Mouse (Mus musculus): ENCODE results near the gene Slc2a1.

Slc2a1 gene

GRCm38 (mm10) chr4:119098216-119099210 lies 10.0 kb upstream of the Slc2a1 start:
- 35% methylated on average over 8 of the region's 8 CpGs for WGBS

- 89% methylated on average over 3 of the region's 3 CpGs for WGBS
These were observed 7.1 kb upstream of the Slc2a1 start for GRCm38 (mm10) chr4:119101392-119101791.

- 48% methylated on average over 7 of the region's 7 CpGs for WGBS
These were observed 6.0 kb upstream of the Slc2a1 start for GRCm38 (mm10) chr4:119102350-119103126.

GRCm38 (mm10) chr4:119104847-119105246 lies 3.7 kb upstream of the Slc2a1 start:
- 55% methylated on average over 4 of the region's 4 CpGs for WGBS

- WGBS = 2% methylated on average over 18 of the region's 18 CpGs
These were observed 2.8 kb upstream of the Slc2a1 start for GRCm38 (mm10) chr4:119105704-119106103.

DNA sequence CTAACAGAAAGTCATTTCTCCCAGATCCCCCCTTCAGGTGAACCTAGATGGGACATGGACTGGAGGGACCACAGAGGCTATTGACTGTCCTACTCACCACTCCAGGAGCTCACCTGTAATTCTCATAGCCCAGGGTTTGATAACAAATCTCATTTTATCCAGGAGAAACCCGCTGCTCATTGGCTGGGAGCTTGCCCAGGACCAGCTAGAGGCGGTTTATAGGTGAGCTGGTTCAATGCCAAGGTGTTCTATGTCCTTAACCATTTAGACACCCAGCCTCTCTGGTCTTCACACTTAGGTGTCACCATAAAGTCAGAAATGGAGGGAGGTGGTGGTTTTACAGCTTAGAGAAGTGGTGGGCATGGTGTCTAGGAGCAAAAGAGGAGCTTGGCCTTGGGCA lies 644 bp upstream of the Slc2a1 start:
- WGBS = 69% methylated on average over 2 of the region's 2 CpGs

DNA sequence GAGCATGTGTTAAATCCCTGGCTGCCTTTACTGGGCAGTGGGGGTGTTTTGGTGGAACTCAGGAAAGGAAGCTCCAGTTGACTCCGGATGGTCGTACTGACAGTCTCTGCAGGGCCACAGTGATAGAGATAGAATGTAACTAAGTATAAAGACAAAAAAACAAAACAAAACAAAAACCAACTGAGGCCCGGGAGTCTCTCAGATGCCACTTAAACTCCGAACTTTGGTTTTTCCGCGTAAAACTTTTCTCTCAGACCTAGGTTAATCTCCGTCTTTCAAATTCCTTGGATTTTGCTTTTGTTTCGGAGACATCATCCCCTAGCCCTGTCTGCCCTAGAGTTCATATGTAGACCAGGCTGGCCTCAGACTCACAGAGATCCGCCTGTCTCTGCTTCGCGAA lies 1.1 kb downstream of the Slc2a1 start:
- 28% methylated on average over 11 of the region's 11 CpGs for WGBS

DNA sequence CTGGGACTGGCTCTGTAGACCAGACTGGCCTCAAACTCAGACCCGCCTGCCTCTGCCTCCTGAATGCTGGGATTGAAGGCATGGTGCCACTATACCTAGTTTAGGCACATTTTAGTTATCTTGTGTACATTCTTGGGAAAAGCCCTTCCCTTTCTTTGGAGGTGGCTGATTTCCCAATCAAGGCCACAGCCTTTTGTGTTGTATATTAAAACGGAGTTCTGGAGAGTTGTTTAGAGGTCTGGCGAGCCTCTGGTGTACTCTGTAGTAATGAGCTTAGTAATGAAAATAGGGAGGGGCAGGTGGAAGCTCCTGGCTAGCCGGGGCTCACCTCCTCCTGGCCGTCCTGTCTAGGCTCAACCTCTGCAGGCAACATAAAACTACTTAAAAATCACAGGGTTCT lies 2.0 kb downstream of the Slc2a1 start:
- 60% methylated on average over 5 of the region's 5 CpGs for WGBS

GRCm38 (mm10) chr4:119111410-119111809 lies 2.9 kb downstream of the Slc2a1 start:
- 89% methylated on average over 5 of the region's 5 CpGs for WGBS

DNA sequence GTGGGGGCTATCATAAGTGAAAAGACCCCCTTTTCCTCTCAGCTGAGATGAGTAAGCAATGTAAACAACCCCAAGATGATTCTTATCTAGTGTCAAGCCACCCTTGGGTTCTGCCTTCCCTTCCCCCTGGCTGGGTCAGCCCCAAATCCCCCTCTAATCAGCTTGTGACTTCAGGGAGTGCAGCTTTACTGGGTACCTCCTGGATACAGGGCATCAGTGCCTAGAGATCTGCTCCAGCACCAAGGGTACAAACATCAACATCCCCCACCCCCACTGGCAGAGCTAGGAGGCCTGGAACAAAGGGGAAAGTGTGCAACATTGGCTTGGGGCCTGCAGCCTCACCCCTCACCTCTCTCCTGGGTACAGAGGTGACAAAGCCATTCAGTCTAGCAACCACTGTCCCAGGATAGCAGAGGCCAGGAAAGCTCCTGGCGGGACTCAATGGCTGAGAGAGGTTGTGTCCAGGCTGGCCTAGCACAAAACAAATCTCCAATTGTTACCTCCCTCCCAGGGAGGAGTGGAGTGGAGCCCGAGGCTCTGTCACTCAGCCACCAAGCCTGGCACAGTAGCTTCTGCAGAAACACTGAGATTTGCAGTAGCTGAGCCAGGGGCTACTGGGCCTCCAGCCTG lies 3.9 kb downstream of the Slc2a1 start:
- WGBS = 54% methylated on average over 2 of the region's 2 CpGs

DNA sequence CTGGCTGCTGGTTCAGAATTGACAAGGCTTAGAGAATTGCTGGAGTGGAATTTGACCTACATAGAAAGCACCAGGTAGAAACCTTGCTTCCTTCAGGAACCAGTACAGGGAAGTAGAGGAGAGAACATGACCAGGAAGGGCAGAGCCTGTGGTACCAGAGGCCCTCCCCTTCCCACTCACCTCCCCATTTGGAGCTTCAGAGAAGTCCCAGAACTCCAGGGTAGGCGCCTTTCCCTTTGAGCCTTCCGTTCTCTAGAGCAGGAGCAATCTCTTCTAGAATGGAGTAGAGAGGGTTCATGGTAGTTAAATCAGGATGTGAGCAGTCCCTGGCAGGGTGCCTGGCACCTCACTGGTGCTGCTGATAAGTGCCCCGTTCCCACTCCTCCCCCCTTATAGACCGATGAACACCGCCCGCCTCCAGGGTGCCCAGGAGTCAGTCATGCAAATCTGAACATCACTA lies 7.1 kb downstream of the Slc2a1 start:
- WGBS = 61% methylated on average over 6 of the region's 6 CpGs

DNA sequence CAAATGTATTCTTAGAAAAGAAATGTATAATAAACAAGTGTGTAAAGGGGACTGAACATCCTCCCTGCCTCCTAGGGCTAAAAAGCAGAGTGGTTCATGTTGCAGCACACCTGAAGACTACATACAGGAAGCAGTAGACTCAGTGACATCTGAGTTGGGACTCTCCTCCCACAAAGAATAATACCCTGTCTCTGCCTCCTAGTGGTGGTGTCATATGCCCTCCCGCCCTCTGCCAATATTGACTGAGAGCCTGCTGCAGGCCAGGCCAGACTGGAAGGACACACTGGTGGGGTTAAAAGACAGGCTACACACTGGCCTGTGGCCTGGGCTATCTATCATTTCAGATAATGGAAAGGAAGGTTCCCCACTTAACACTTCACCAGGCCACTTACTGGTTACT lies 7.8 kb downstream of the Slc2a1 start:
- 82% methylated on average over 1 of the region's 1 CpGs for WGBS

GRCm38 (mm10) chr4:119117571-119117970 lies 9.1 kb downstream of the Slc2a1 start:
- 86% methylated on average over 5 of the region's 5 CpGs for WGBS

DNA sequence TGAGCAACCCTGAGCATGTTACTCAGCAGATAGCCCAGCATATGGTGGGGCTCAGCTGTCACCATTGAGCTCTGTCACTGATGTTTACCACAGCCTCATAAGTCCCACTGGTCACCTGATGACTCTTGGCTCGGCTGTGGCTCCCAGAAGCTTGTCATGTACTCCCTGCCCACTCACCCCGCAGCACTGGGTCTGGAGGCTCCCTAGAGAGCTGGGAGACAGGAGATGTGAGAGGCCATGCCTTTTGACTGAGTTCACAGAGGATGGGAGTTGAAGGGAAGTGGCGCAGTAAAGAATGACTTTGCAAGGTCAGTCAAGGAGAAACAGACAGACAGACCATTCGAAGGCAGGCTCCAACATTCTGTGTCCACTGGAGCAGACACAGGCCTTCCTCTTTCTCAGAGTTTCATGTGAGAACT lies 10.2 kb downstream of the Slc2a1 start:
- WGBS = 58% methylated on average over 4 of the region's 4 CpGs

GRCm38 (mm10) chr4:119119354-119119753 lies 10.8 kb downstream of the Slc2a1 start:
- 75% methylated on average over 5 of the region's 5 CpGs for WGBS

DNA sequence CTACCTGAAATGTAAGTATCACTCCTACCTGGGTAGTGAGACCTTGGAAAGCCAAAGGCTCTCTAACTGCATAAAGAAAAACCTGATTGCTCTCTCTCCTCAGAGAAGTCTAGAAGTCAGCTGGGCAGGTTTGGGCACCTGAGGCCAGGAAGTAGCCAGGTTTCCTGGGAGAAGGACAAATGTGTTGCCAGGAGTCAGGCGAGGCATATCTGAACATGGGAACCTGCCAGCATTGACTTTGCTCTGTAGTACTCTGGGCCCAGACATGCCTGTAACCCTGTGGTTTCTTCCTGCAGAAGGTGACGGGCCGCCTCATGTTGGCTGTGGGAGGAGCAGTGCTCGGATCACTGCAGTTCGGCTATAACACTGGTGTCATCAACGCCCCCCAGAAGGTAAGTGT lies 11.6 kb downstream of the Slc2a1 start:
- 81% methylated on average over 6 of the region's 6 CpGs for WGBS

GRCm38 (mm10) chr4:119121249-119121648 lies 12.7 kb downstream of the Slc2a1 start:
- WGBS = 30% methylated on average over 4 of the region's 4 CpGs

GRCm38 (mm10) chr4:119124771-119125273 lies 16.3 kb downstream of the Slc2a1 start:
- WGBS = 87% methylated on average over 2 of the region's 2 CpGs

DNA sequence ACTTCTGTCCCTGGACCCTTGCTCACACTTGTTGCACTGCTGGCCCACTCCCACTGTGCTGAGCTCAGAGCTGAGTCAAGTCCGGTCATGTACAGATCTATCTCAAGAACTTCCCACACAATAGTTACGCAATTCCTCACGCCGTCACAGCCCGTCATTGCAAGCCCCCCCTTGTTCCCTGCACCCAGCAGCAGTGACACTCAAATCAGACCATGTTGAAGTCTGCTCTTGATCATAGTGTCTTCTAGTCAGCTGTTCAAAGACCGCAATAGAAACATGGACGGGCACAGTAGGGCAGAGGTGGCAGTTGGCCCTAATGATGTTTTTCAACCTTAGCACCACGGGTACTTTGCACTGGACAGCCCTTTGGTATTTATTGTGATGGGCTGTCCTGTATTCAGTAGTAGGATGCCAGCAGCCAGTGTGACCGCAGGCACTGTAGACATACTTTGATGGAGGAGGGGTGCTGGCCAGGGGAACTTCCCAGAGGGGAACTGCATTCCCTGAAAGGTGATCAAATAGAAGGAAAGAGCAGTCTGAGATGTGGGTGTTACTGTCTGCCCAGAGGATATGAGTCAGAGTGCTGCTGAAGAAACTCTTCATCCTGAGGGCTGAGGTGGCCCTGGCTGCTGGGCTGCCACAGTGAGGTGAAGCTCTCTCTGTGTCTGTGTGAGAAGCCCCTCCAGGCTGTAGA lies 17.2 kb downstream of the Slc2a1 start:
- WGBS = 54% methylated on average over 9 of the region's 9 CpGs

- 75% methylated on average over 6 of the region's 6 CpGs for WGBS
These were observed 18.7 kb downstream of the Slc2a1 start for GRCm38 (mm10) chr4:119127229-119127628.

DNA sequence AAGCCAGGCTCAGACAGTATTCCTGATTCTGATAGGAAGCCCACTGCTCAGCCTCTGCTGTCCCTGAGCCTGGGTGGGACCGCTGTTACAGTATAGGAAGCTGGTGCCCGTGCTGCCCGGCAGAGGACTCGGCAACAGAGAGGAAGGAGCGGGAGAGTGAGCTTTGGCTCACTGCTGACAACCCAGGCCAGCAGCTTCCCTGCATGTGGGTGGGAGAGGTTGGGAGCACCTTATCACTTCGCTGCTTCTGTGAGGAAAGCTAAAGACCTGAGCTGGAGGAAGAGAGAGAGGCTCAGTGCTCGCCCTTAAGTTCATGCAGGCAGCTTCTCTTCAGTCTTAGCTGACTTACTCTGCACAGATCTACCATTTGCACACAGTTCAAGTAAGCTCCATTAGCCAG lies 20.0 kb downstream of the Slc2a1 start:
- 71% methylated on average over 7 of the region's 7 CpGs for WGBS
